Mouse (Mus musculus) A20 (cell line): ENCODE measurements around the gene Vmn1r170.
"Not testable (repeated sequence)": the region's sequence is repeated elsewhere in the genome, so short reads cannot be mapped to it uniquely, and the experiment has no call there.

ENCODE experiments used
- DNase-seq: peaks from one replicate; pipeline ENCODE4 v3.0.0-alpha.2; 2011; ENCODE audit warnings: low read depth, low spot score

Vmn1r170 gene

DNA sequence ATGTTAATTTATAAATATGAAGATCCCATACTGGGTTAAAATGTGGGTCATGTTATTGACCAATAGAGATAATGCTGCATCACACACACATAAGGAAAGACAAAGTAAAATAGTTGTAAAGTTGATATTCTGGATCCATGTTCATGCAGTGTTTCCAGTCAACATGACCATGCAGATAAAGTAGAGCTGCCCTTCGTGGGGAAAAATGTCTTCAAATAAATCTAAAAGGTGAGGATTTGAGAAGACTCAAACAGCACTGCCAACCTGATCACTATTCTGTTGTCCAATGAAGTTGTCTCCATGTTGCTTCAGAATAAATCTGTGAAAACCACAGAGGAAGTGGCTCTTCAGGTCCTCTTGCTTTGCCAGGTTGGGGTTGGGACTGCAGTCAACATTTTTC, at the start of gene Vmn1r170:
Gene Vmn1r170 (plus strand): TSS at position 301 of the 400 bp plus-strand sequence.
- not testable (repeated sequence) for DNase-seq

DNA sequence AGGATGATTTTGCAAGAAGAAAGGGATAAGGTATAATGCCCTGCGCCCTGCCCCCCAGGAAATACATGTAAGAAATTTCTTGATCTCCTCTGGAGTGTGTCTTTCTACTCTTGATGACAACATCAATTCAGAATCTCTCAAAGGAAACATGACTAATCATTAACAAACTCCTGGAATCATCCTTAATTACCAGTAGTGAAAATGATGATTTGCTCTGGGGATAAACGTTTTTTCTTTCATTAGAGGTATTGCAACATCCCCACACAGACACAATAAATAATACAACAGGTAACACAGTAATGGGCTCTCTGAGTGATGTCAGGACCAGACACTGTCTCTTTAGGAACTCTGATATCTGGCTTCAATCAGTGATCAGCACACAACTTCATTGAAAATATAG, 30.7 kb upstream of the Vmn1r170 start, which contains the start of gene Vmn1r169:
Gene Vmn1r169 (plus strand): TSS at position 301 of the 400 bp plus-strand sequence.
- DNase-seq, result not testable (repeated sequence)

DNA sequence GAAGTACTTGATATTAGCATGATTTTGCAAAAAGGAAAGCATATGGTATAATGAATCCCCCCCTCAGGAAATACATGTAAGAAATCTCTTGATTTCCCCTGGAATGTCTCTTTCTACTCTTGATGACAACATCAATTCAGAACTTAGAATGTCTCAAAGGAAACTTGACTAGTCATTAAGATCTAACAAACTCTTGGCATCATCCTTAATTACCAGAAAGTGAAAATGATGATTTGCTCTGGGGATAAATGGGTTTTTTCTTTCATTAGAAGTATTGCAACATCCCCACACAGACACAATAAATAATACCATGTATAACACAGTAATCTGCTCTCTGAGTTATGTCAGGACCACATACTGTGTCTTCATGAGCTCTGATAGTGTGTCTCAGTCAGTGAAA, 24.4 kb downstream of the Vmn1r170 start, which contains the start of gene Vmn1r171:
Gene Vmn1r171 (plus strand): TSS at position 301 of the 400 bp plus-strand sequence.
- no peak for DNase-seq
